Mouse (Mus musculus) ES-Bruce4 (cell line): ENCODE results near the gene Cdc20. TPM values are rescaled to one million over a fixed set of nuclear protein-coding genes. Genes with fewer than 3 reads are reported as not detected.

Source experiments
- H3K27ac ChIP-seq: 2 replicates; pipeline ENCODE4 v1.5.1; 2012; ENCODE audit warnings: low read length, inconsistent platforms; ENCODE audit not compliant: insufficient read depth
- H3K27me3 ChIP-seq: 2 replicates; pipeline ENCODE4 v1.6.1; 2012; ENCODE audit warnings: mild to moderate bottlenecking, low read length, inconsistent platforms; ENCODE audit not compliant: control insufficient read depth, poor library complexity, insufficient read depth, severe bottlenecking
- H3K36me3 ChIP-seq: 2 replicates; pipeline ENCODE4 v1.6.1; 2012; ENCODE audit warnings: inconsistent platforms, mild to moderate bottlenecking, low read length, moderate library complexity; ENCODE audit not compliant: control insufficient read depth, poor library complexity, insufficient read depth, severe bottlenecking
- H3K4me1 ChIP-seq: one replicate; pipeline ENCODE4 v1.8.1; 2011; ENCODE audit warnings: low read length; ENCODE audit not compliant: control insufficient read depth, insufficient read depth
- H3K4me3 ChIP-seq: 2 replicates; pipeline ENCODE4 v1.5.1; 2011; ENCODE audit warnings: low read depth, mild to moderate bottlenecking, low read length
- H3K9ac ChIP-seq: 2 replicates; pipeline ENCODE4 v1.6.1; 2012; ENCODE audit warnings: low read depth, mild to moderate bottlenecking, inconsistent platforms; ENCODE audit not compliant: poor library complexity, severe bottlenecking
- H3K9me3 ChIP-seq: replicated peaks from 2 replicates; pipeline ENCODE4 v1.6.1; 2012; ENCODE audit warnings: mild to moderate bottlenecking, low read length, inconsistent platforms; ENCODE audit not compliant: control insufficient read depth, poor library complexity, insufficient read depth, severe bottlenecking
- CTCF ChIP-seq: IDR thresholded peaks from one replicate; pipeline ENCODE4 v1.8.1; 2011; ENCODE audit warnings: low read depth, low read length
- EP300 ChIP-seq: IDR thresholded peaks from 2 replicates; pipeline ENCODE4 v1.6.1; 2011; ENCODE audit warnings: low read depth, low read length; ENCODE audit not compliant: insufficient read depth
- POLR2A ChIP-seq: IDR thresholded peaks from one replicate; pipeline ENCODE4 v1.8.1; 2011; ENCODE audit warnings: low read length; ENCODE audit not compliant: insufficient read depth
- polyA plus RNA-seq: library from polyadenylated mRNA; stranded (reverse); fragments of >200 nt; gene quantifications from 2 replicates; pipeline ENCODE4 v1.2.4, GENCODE M21; 2011; ENCODE audit warnings: low read depth; ENCODE audit not compliant: missing spikeins, insufficient read depth, insufficient read length

Gene Cdc20
- polyA plus RNA-seq, 1 experiment = 216 TPM

DNA sequence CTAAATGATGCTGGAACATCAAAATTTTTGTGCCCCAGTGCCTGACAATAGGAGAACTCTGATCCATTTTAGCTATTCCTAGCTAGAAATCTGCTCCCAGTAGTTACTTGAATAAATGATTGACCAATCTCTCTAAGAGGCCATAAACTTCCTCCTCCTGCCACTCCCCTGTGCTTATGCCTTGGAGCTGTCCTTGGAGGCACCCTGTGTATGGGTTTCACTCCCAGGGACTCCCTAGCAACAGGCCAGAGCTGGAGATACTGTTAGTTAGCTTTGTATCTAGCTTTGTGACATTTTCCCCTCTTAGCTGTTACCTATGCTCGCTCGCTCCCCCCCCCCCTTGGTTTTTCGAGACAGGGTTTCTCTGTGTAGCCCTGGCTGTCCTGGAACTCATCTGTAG lies 15.8 kb downstream of the Cdc20 start:
- Histone ChIP-seq H3K9ac (no peak overlapping the region), H3K4me1 (no peaks in the 10 kb centered on the region), H3K27ac (no peak overlapping the region), H3K27me3 (no peaks in the 10 kb centered on the region), H3K36me3 (peaks cover 5% of the 10 kb centered on the region; the same call in 1 of the 2 replicates), H3K4me3 (no peak overlapping the region), H3K9me3 (no peaks in the 10 kb centered on the region)
- TF ChIP-seq EP300 = no peak
- TF ChIP-seq POLR2A = no peak
- TF ChIP-seq CTCF = no peak

DNA sequence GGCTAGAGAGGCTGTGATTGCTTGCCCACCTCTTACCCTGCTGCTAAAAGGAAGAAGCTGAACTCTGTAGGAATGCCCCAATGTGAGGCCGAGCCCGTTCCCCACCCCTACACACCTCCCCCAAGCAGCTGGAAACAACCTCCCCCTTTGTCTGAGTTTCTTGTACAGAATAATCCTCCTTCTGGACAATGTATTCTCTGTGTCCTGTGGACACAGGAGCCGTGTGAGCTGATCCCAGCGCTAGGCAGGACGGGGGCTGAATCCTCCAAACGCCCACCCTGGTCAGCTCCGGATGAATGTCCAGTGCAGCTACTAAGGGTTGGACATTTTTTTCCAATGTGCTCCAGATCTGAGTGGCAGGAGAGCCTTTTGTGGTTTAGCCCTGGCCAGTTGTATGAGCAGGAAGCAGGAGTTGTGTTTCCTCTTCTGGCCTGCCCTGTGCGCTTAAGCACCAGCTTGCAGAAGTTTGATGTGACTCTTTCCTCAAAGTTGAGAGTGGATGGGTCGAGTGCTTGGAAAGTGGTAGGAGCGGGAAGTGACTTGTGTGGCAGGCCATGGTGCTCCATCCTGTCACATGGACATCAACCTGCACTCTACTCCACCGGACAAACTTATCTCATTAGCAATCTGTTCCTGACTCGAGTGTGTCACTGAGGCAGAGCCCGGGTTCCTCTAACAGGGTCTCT lies 19.9 kb downstream of the Cdc20 start:
- Histone ChIP-seq H3K27ac (no peak overlapping the region), H3K4me1 (no peaks in the 10 kb centered on the region), H3K9ac (no peak overlapping the region), H3K4me3 (no peak overlapping the region), H3K36me3 (peaks cover 25% of the 10 kb centered on the region), H3K9me3 (no peaks in the 10 kb centered on the region), H3K27me3 (no peaks in the 10 kb centered on the region)
- TF ChIP-seq EP300 = no peak
- TF ChIP-seq CTCF = no peak
- TF ChIP-seq POLR2A = no peak

DNA sequence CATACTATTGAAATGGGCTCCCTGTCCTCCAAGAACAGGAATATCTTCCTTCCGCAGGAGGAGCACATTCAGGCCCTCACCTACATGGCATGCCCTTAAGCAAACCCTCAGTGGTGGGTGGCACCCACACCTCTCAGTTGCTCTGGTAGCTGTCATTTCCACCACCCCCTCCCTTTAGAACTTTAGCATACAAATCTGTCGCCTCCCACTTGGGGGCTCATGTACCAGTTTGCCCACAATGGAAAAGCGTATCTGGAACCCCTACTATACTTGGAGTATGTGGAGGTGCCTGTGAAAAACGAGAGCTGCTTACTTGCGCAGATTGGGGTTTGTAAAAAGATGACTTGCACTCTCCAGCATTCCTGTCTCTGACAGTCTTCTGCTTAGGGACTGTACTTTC lies 20.8 kb downstream of the Cdc20 start:
- Histone ChIP-seq H3K9me3 (no peaks in the 10 kb centered on the region), H3K4me3 (no peak overlapping the region), H3K36me3 (peaks cover 29% of the 10 kb centered on the region), H3K4me1 (no peaks in the 10 kb centered on the region), H3K9ac (no peak overlapping the region), H3K27me3 (no peaks in the 10 kb centered on the region), H3K27ac (no peak overlapping the region)
- TF ChIP-seq CTCF (no peak), EP300 (no peak), POLR2A (no peak)

DNA sequence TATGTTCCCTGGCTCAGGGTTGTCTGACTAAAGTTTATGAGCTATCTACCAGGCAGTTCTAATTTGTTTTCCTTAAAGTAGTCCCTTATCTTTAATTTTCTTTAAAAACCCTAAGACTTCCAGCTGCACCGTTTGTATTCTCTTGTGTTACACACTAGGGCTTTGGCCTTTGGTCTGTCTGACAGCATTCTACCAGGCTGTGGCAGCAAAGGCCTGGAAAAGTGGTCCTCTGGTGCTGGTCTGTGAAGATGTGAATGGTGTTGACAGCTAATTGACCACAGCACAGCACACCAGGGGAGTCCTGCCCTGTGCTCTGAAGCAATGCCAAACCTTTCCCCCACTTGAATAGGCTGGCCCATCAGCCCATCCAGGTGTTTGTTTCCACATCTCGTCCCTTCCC lies 21.4 kb downstream of the Cdc20 start:
- H3K4me3 ChIP-seq = no peak overlapping the region
- H3K9me3 ChIP-seq = no peaks in the 10 kb centered on the region
- no peak overlapping the region for H3K27ac ChIP-seq
- no peaks in the 10 kb centered on the region for H3K27me3 ChIP-seq
- no peak overlapping the region for H3K9ac ChIP-seq
- H3K4me1 ChIP-seq = no peaks in the 10 kb centered on the region
- peaks cover 29% of the 10 kb centered on the region for H3K36me3 ChIP-seq
- TF ChIP-seq CTCF (no peak), EP300 (no peak), POLR2A (no peak)

DNA sequence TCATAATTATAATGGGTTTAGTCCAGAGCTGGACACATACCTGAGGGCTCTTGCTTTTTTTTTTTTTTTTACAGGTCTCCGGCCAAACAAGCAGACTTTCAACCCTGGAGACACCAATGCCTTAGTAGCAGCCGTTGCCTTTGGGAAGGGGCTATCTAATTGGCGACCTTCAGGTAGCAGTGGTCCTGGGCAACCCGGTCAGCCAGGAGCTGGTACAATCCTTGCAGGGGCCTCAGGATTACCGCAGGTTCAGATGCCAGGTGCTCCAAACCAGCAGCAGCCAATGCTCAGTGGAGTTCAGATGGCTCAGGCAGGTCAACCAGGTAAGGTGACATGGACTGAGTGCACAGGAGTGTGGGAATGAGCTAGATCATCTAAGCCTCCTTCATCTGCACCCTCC lies 23.6 kb downstream of the Cdc20 start:
- no peaks in the 10 kb centered on the region for H3K9me3 ChIP-seq
- H3K27ac ChIP-seq = no peak overlapping the region
- peaks cover 27% of the 10 kb centered on the region for H3K36me3 ChIP-seq
- no peak overlapping the region for H3K9ac ChIP-seq
- H3K27me3 ChIP-seq = no peaks in the 10 kb centered on the region
- TF ChIP-seq POLR2A (no peak), EP300 (no peak), CTCF (no peak)
- no peak overlapping the region for H3K4me3 ChIP-seq
- H3K4me1 ChIP-seq = no peaks in the 10 kb centered on the region

DNA sequence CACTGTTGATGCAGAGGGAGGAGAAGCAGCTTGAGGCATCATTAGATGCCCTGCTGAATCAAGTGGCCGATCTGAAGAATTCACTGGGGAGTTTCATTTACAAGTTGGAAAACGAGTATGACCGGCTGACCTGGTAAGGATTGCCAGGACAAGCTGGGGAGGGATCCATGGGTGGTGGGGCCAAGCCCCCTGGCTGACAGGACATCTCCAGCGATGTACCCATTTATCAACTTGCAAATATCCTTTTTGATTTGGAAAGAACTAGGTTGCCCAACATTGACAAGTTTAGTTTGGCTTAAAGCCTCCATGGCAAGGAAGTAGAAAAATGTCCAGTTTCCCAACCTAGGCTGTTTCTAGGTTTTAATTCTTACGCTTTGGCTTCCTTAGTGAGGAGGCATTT lies 26.3 kb downstream of the Cdc20 start:
- Histone ChIP-seq H3K36me3 (peaks cover 24% of the 10 kb centered on the region), H3K27me3 (no peaks in the 10 kb centered on the region), H3K4me1 (no peaks in the 10 kb centered on the region), H3K27ac (no peak overlapping the region), H3K9me3 (no peaks in the 10 kb centered on the region), H3K4me3 (no peak overlapping the region), H3K9ac (no peak overlapping the region)
- TF ChIP-seq EP300 (no peak), CTCF (no peak), POLR2A (no peak)
